Mouse (Mus musculus): ENCODE data around the gene Gnpnat1.

DNA sequence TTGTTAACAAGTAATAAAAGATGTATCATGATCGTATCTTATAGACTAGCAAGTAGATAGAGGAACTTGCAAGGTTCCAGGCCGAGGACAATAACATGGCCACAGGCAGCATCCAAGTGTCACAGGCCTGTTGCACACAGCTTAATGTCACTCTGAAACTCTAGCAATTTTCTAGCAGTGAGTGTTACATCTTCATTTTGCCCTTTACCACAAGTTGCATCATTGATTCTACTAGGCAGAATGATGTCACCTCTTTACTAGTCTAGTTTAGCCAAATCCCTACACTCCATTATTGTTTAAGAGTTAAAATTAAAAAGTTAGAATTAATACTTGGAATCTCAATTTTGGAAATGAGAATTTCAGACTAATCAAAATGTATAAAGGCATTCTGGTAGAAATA, 19.1 kb downstream of the Gnpnat1 start:
- no peak for TF ChIP-seq MAX (IDR thresholded peaks at IDR 0.05)
- TF ChIP-seq USF1 (IDR thresholded peaks at IDR 0.05; ENCODE audit: low read depth): no peak
- TF ChIP-seq CTCF (IDR thresholded peaks at IDR 0.05; ENCODE audit: control insufficient read depth, insufficient read depth, insufficient read length): no peak
- no peak for TF ChIP-seq MYOG (IDR thresholded peaks at IDR 0.05; ENCODE audit: control insufficient read depth, extremely low read depth, insufficient read length)
